Mouse (Mus musculus) spleen, adult 2 months (tissue): ENCODE results near the gene Tmem186.

ENCODE experiments used
- CTCF ChIP-seq: fragments of 200-500 bp; IDR thresholded peaks from 2 replicates; pipeline ENCODE4 v1.5.1; 2011; ENCODE audit warnings: mild to moderate bottlenecking, inconsistent platforms; ENCODE audit not compliant: insufficient read depth, insufficient read length, insufficient replicate concordance; ENCODE audit errors: extremely low read depth
- POLR2A ChIP-seq: fragments of 200-500 bp; IDR thresholded peaks from 2 replicates; pipeline ENCODE4 v1.6.1; 2011; ENCODE audit warnings: low read depth, low read length, inconsistent platforms

DNA sequence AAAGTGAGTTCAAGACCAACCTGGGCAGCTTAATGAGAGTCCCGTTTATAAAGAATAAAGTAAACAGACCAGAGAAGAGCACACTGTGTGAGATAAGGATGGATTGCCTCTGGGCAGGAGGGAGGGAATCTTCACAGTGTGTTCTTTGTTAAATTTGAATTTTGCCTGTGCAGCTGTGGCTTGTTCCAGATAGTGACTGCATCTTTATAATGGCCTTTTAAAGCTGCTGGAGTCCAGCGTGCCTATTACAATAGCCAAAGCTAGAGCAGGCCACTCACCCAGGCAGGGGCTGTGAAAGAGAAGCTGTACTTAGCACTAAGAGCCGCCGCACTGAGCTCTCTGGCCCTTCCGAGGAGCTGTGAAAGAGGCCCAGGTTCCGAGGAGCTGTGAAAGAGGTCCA is 8.0 kb upstream of the Tmem186 start:
- TF ChIP-seq POLR2A = no peak
- TF ChIP-seq CTCF = no peak
